ENCODE assay signal across 25 mouse cellular contexts in genomic region chr16:49725446-49725845, GRCm38 (mm10). TPM values are rescaled to one million over a fixed set of nuclear protein-coding genes. Genes with fewer than 3 reads are reported as not detected.
DNase-seq lines count a peak whose midpoint lies in the region; ATAC-seq and TF ChIP-seq lines count a peak whose summit lies in the region.
"Had no signal": no experiment of that assay in that cellular context is flagged by ENCODE, and none has a peak within 500 bp of the region (broad histone marks: within the 10 kb centered on the region; RNA-seq: fewer than 3 reads in every experiment).

No protein-coding gene starts in this region.

- DNase-seq in frontal cortex, postnatal 36 days (ENCODE audit: low spot score in 2 of 2): no peak
- DNase-seq in left cerebral cortex, adult 2 months (ENCODE audit: extremely low spot score in 1 of 2, low spot score in 2 of 2): no peak
- DNase-seq in left cerebral cortex, postnatal 36 days (ENCODE audit: low spot score in 2 of 2): no peak
- DNase-seq in brain, adult 2 months (ENCODE audit: low read depth, low spot score): peak; percentile 72
- peak; percentile 52 for DNase-seq in telencephalon, adult 2 months (ENCODE audit: low read depth, low spot score)
- DNase-seq in spleen, postnatal 14 days (ENCODE audit: low spot score in 2 of 2): no peak
- DNase-seq: adrenal gland, adult 8-10 months; adrenal gland, postnatal 14 days; adrenal gland, postnatal 36 days; cerebellum, adult 11-12 months; cerebellum, adult 9-11 months; cerebellum, postnatal 14 days; cerebellum, postnatal 36 days; embryo, embryonic 11 days; forebrain, postnatal 0 days had no signal

- WGBS in kidney, embryonic 16.5 days: 85% methylated on average over 5 of the region's 5 CpGs

- no peak overlapping the region for H3K4me3 ChIP-seq in left cerebral cortex, adult 2 months
- no peak overlapping the region for H3K4me3 ChIP-seq in kidney, embryonic 16.5 days (ENCODE audit: low read length)
- H3K4me3 ChIP-seq: embryonic facial prominence, embryonic 13.5 days; embryonic facial prominence, embryonic 15.5 days; erythroblast, embryonic 14.5 days; forebrain, embryonic 10.5 days; forebrain, embryonic 12.5 days had no signal

- 0 out of 2 replicates have a peak overlapping the region, but pooled peaks have one; percentile 19 for H3K27ac ChIP-seq in left cerebral cortex, adult 2 months
- H3K27ac ChIP-seq in kidney, embryonic 16.5 days (ENCODE audit: low read length): no peak overlapping the region
- H3K27ac ChIP-seq: embryonic facial prominence, embryonic 13.5 days; embryonic facial prominence, embryonic 15.5 days; forebrain, embryonic 10.5 days; forebrain, embryonic 12.5 days had no signal

- intact Hi-C loops in left cerebral cortex, adult 2 months (cut with DNase I): no loop called here
- intact Hi-C loops in left cerebral cortex, postnatal 36 days (cut with DNase I): loop anchor here (10.0 kb wide), 1 partner anchor 221 kb away; no protein-coding TSS in a partner anchor

- no peaks in the 10 kb centered on the region for H3K36me3 ChIP-seq in kidney, embryonic 16.5 days (ENCODE audit: insufficient read depth, low read length)
- H3K36me3 ChIP-seq: embryonic facial prominence, embryonic 13.5 days; embryonic facial prominence, embryonic 15.5 days; forebrain, embryonic 10.5 days; forebrain, embryonic 12.5 days had no signal

- peak; percentile 64 for ATAC-seq in frontal cortex, adult (ENCODE audit: low TSS enrichment)
- no peak for ATAC-seq in kidney, embryonic 16.5 days (ENCODE audit: low FRiP score, low TSS enrichment)
- ATAC-seq: activated CD4-positive, CD25-positive, alpha-beta regulatory T cell, adult 4 months; forebrain, embryonic 14.5 days; forebrain, postnatal 0 days; Patski had no signal

- no peak for TF ChIP-seq CTCF in left cerebral cortex, adult 2 months (IDR thresholded peaks at IDR 0.05)

- no peaks in the 10 kb centered on the region for H3K27me3 ChIP-seq in kidney, embryonic 16.5 days (ENCODE audit: insufficient read depth, low read length)
- H3K27me3 ChIP-seq: embryonic facial prominence, embryonic 13.5 days; embryonic facial prominence, embryonic 15.5 days; forebrain, embryonic 12.5 days; Patski had no signal

- no peak overlapping the region for H3K4me2 ChIP-seq in kidney, embryonic 16.5 days (replicated peaks; ENCODE audit: low read depth, low read length)
- H3K4me2 ChIP-seq: embryonic facial prominence, embryonic 13.5 days; embryonic facial prominence, embryonic 15.5 days; forebrain, embryonic 12.5 days had no signal

- no peak overlapping the region for H3K9ac ChIP-seq in kidney, embryonic 16.5 days (replicated peaks; ENCODE audit: low read length)
- H3K9ac ChIP-seq: embryonic facial prominence, embryonic 13.5 days; embryonic facial prominence, embryonic 15.5 days; forebrain, embryonic 12.5 days; forebrain, postnatal 0 days had no signal

- H3K4me1 ChIP-seq in kidney, embryonic 16.5 days (ENCODE audit: insufficient read depth, low read length): no peaks in the 10 kb centered on the region
- H3K4me1 ChIP-seq: embryonic facial prominence, embryonic 15.5 days had no signal

- H3K9me3 ChIP-seq in kidney, embryonic 16.5 days (ENCODE audit: low read length): no peaks in the 10 kb centered on the region
- H3K9me3 ChIP-seq: embryonic facial prominence, embryonic 13.5 days; embryonic facial prominence, embryonic 15.5 days; forebrain, embryonic 10.5 days; forebrain, embryonic 12.5 days had no signal

RNA-seq across cellular contexts. Expression of gene Ift57, which starts 26.4 kb away (rescaled TPM):
- total RNA-seq in left cerebral cortex, adult 2 months (2021): 10 to 100 TPM; 54.2 to 56.3 TPM
- 10 to 100 TPM; 54.7 to 55.6 TPM for total RNA-seq in left cerebral cortex, postnatal 36 days (2021)
- 28.3 and 31.5 TPM in 2 replicates for polyA plus RNA-seq in kidney, embryonic 16.5 days (2015; fragmentation: Nextera tagmentation; extraction: Ambion mirVana)

Comparison
In these comparisons a context has a peak if more than half of its experiments do, and no peak if none do; other contexts are left out.
1. DNase-seq: peak in brain, adult 2 months (single experiment) and telencephalon, adult 2 months (single experiment); none in frontal cortex, postnatal 36 days (0 of 2), left cerebral cortex, adult 2 months (0 of 2), left cerebral cortex, postnatal 36 days (0 of 2) and spleen, postnatal 14 days (0 of 2).